26 mouse cellular contexts compared by ENCODE assay signal in genomic region chr5:35237757-35238156, GRCm38 (mm10). TPM values are rescaled to one million over a fixed set of nuclear protein-coding genes. Genes with fewer than 3 reads are reported as not detected.
DNase-seq lines count a peak whose midpoint lies in the region; ATAC-seq and TF ChIP-seq lines count a peak whose summit lies in the region.
"Had no signal": no experiment of that assay in that cellular context is flagged by ENCODE, and none has a peak within 500 bp of the region (broad histone marks: within the 10 kb centered on the region; RNA-seq: fewer than 3 reads in every experiment).

No protein-coding gene starts in this region.

- H3K9me3 ChIP-seq in kidney, embryonic 15.5 days (replicated peaks), result no peaks in the 10 kb centered on the region
- no peaks in the 10 kb centered on the region for H3K9me3 ChIP-seq in liver, embryonic 11.5 days (ENCODE audit: control insufficient read depth, low read length)
- H3K9me3 ChIP-seq in heart, embryonic 10.5 days, result no peaks in the 10 kb centered on the region
- H3K9me3 ChIP-seq: embryonic facial prominence, embryonic 15.5 days; hindbrain, embryonic 12.5 days had no signal

- no peak overlapping the region for H3K9ac ChIP-seq in kidney, embryonic 15.5 days
- no peak overlapping the region for H3K9ac ChIP-seq in liver, adult 2 months (ENCODE audit: low read depth, low read length)
- H3K9ac ChIP-seq in liver, embryonic 11.5 days (ENCODE audit: low read depth, low read length), result no peak overlapping the region
- H3K9ac ChIP-seq: embryonic facial prominence, embryonic 12.5 days; embryonic facial prominence, embryonic 15.5 days; forebrain, postnatal 0 days; hindbrain, embryonic 12.5 days had no signal

- ATAC-seq in kidney, embryonic 15.5 days (replicated peaks; ENCODE audit: low FRiP score), result no peak
- no peak for ATAC-seq in liver, embryonic 11.5 days (replicated peaks; ENCODE audit: low FRiP score)
- ATAC-seq: CD4-positive, CD25-positive, alpha-beta regulatory T cell, adult 4 months; forebrain, embryonic 14.5 days; forebrain, postnatal 0 days; hindbrain, embryonic 16.5 days had no signal

- DNase-seq in kidney, adult 18-20 months, result peak; percentile 18
- peak; percentile 15 for DNase-seq in liver, adult 2 months (ENCODE audit: extremely low read depth, low read depth, low spot score)
- no peak for DNase-seq in liver, embryonic 11.5 days (ENCODE audit: low spot score)
- peak; percentile 23 for DNase-seq in kidney, postnatal 14 days
- DNase-seq in frontal cortex, postnatal 25 days (ENCODE audit: low spot score in 2 of 2), result no peak
- no peak for DNase-seq in heart, embryonic 10.5 days (ENCODE audit: low spot score)
- DNase-seq: adrenal gland, adult 2 months; cerebellum, adult 9-11 months; cerebellum, postnatal 25 days; forebrain, postnatal 0 days; gastrocnemius, postnatal 25 days; heart, adult 2 months had no signal

- H3K27me3 ChIP-seq in kidney, embryonic 15.5 days, result no peaks in the 10 kb centered on the region
- no peaks in the 10 kb centered on the region for H3K27me3 ChIP-seq in liver, adult 2 months (ENCODE audit: control insufficient read depth, insufficient read depth, low read length)
- H3K27me3 ChIP-seq in liver, embryonic 11.5 days (replicated peaks; ENCODE audit: control insufficient read depth, insufficient read depth, low read length), result no peaks in the 10 kb centered on the region
- peaks cover 22% of the 10 kb centered on the region; the same call in 1 of the 2 replicates for H3K27me3 ChIP-seq in heart, embryonic 10.5 days (ENCODE audit: insufficient read depth, poor library complexity, severe bottlenecking)
- H3K27me3 ChIP-seq: embryonic facial prominence, embryonic 12.5 days; embryonic facial prominence, embryonic 15.5 days; hindbrain, embryonic 12.5 days had no signal

- peaks cover 4% of the 10 kb centered on the region; the same call in 1 of the 2 replicates for H3K4me1 ChIP-seq in kidney, embryonic 15.5 days
- H3K4me1 ChIP-seq in liver, adult 2 months (ENCODE audit: control insufficient read depth, insufficient read depth, low read length), result no peaks in the 10 kb centered on the region
- H3K4me1 ChIP-seq in liver, embryonic 11.5 days (replicated peaks; ENCODE audit: control insufficient read depth, insufficient read depth, low read length), result no peaks in the 10 kb centered on the region
- H3K4me1 ChIP-seq in heart, embryonic 10.5 days, result peaks cover 14% of the 10 kb centered on the region
- H3K4me1 ChIP-seq: embryonic facial prominence, embryonic 12.5 days; embryonic facial prominence, embryonic 15.5 days; hindbrain, embryonic 12.5 days had no signal

- no peak overlapping the region for H3K4me2 ChIP-seq in kidney, embryonic 15.5 days
- H3K4me2 ChIP-seq in liver, embryonic 11.5 days, result no peak overlapping the region
- H3K4me2 ChIP-seq: embryonic facial prominence, embryonic 12.5 days; embryonic facial prominence, embryonic 15.5 days; heart, embryonic 11.5 days; hindbrain, embryonic 12.5 days had no signal

- 67% methylated on average over 4 of the region's 4 CpGs for WGBS in kidney, embryonic 15.5 days
- WGBS in liver, adult 2 months, result 37% methylated on average over 4 of the region's 4 CpGs
- WGBS in liver, embryonic 11.5 days, result 76% methylated on average over 4 of the region's 4 CpGs
- 82% methylated on average over 4 of the region's 4 CpGs for WGBS in heart, embryonic 10.5 days

- no peaks in the 10 kb centered on the region for H3K36me3 ChIP-seq in kidney, embryonic 15.5 days
- no peaks in the 10 kb centered on the region for H3K36me3 ChIP-seq in liver, adult 2 months (ENCODE audit: control insufficient read depth, insufficient read depth, low read length)
- H3K36me3 ChIP-seq in liver, embryonic 11.5 days (ENCODE audit: control insufficient read depth, insufficient read depth, low read length), result no peaks in the 10 kb centered on the region
- H3K36me3 ChIP-seq in heart, embryonic 10.5 days, result no peaks in the 10 kb centered on the region
- H3K36me3 ChIP-seq: embryonic facial prominence, embryonic 12.5 days; embryonic facial prominence, embryonic 15.5 days; hindbrain, embryonic 12.5 days had no signal

- H3K4me3 ChIP-seq in kidney, embryonic 15.5 days (replicated peaks), result no peak overlapping the region
- H3K4me3 ChIP-seq in liver, adult 2 months (ENCODE audit: insufficient read depth, low read depth, low read length), result no peak overlapping the region
- no peak overlapping the region for H3K4me3 ChIP-seq in liver, embryonic 11.5 days (ENCODE audit: low read depth, low read length)
- no peak overlapping the region for H3K4me3 ChIP-seq in heart, embryonic 10.5 days
- H3K4me3 ChIP-seq: embryonic facial prominence, embryonic 12.5 days; embryonic facial prominence, embryonic 15.5 days; heart, adult 2 months; hindbrain, embryonic 12.5 days had no signal

- no peak overlapping the region for H3K27ac ChIP-seq in kidney, embryonic 15.5 days
- no peak overlapping the region for H3K27ac ChIP-seq in liver, adult 2 months (replicated peaks; ENCODE audit: insufficient read depth, low read depth, low read length)
- no peak overlapping the region for H3K27ac ChIP-seq in liver, embryonic 11.5 days (ENCODE audit: low read depth, low read length)
- no peak overlapping the region for H3K27ac ChIP-seq in heart, embryonic 10.5 days
- H3K27ac ChIP-seq: embryonic facial prominence, embryonic 12.5 days; embryonic facial prominence, embryonic 15.5 days; heart, adult 2 months; hindbrain, embryonic 12.5 days had no signal

- TF ChIP-seq CTCF in liver, adult 2 months (IDR thresholded peaks at IDR 0.05; ENCODE audit: low read depth, low read length), result no peak

- no peaks in the 10 kb centered on the region for H3K79me2 ChIP-seq in liver, adult 2 months (ENCODE audit: control insufficient read depth, insufficient read depth, low read length)

- no peak for TF ChIP-seq POLR2A in liver, adult 2 months (IDR thresholded peaks at IDR 0.05; ENCODE audit: extremely low read depth, insufficient read depth, low read length)

RNA-seq across cellular contexts. Expression of gene Adra2c, which starts 40.4 kb away (rescaled TPM):
- 0.40 and 0.41 TPM in 2 replicates for polyA plus RNA-seq in kidney, embryonic 15.5 days (2015; fragmentation: Nextera tagmentation; extraction: Ambion mirVana)
- total RNA-seq in liver, adult 2 months (2014; rRNA removed), result not detected in 2 replicates
- not detected in 2 replicates for polyA plus RNA-seq in liver, adult 2 months (2012; rRNA removed)
- 0.05 TPM in 1 of 2 replicates, not detected in the other for polyA plus RNA-seq in liver, embryonic 11.5 days (2014; fragmentation: Nextera tagmentation; extraction: Ambion mirVana)
- 0.06 and 0.29 TPM in 2 replicates for polyA plus RNA-seq in heart, embryonic 10.5 days (2016; fragmentation: Nextera tagmentation; extraction: Ambion mirVana)
- total RNA-seq: common myeloid progenitor, adult 5-6 weeks; granulocyte monocyte progenitor cell, adult 5-6 weeks; hematopoietic stem cell, adult 5-6 weeks; MEL had no signal
- polyA plus RNA-seq: C2C12; CD4-positive, CD25-positive, alpha-beta regulatory T cell, adult 4 months; heart, postnatal 0 days had no signal

Comparison
In these comparisons a context has a peak if more than half of its experiments do, and no peak if none do; other contexts are left out.
1. DNase-seq: peak in kidney, adult 18-20 months (single experiment), liver, adult 2 months (single experiment) and kidney, postnatal 14 days (single experiment); none in liver, embryonic 11.5 days (single experiment), frontal cortex, postnatal 25 days (0 of 2) and heart, embryonic 10.5 days (single experiment).